Mouse (Mus musculus) frontal cortex, postnatal 14 days (tissue): ENCODE results near the gene Tdrd1.
A peak's percentile ranks its signal among the peaks of the same experiment; 100 is the strongest.

Experiments
- DNase-seq, 2 experiments: peaks; one replicate each; pipeline ENCODE4 v3.0.0; 2022; ENCODE audit warnings: low spot score in 2 of 2

The Tdrd1 gene

GRCm38 (mm10) chr19:56828305-56828704 lies 2.3 kb downstream of the Tdrd1 start:
- no peak for DNase-seq

DNA sequence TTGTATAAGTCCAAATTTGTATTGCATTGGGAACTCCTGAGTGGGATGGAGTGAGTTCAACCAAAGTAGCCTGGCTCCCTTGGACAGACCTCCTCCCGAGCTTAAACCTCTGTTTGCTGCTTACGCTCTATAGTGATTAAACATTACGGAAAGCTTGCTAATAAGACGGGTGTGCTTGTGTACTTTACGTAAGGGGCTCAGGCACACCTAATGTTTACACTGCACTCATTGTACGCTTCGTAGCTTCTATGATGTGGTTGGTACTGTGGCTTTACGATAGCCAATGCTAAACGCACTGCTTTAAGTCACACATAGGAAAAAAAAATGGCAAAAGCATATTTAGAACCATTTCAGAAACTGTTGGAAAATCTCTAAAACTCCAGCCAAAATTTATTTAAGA lies 3.3 kb downstream of the Tdrd1 start:
- no peak for DNase-seq

- DNase-seq, result no peak
Observed at GRCm38 (mm10) chr19:56830163-56830562, 4.2 kb downstream of the Tdrd1 start.

GRCm38 (mm10) chr19:56835340-56835739 lies 9.3 kb downstream of the Tdrd1 start:
- DNase-seq, result no peak

GRCm38 (mm10) chr19:56838942-56839706 lies 13.1 kb downstream of the Tdrd1 start:
- no peak for DNase-seq

DNA sequence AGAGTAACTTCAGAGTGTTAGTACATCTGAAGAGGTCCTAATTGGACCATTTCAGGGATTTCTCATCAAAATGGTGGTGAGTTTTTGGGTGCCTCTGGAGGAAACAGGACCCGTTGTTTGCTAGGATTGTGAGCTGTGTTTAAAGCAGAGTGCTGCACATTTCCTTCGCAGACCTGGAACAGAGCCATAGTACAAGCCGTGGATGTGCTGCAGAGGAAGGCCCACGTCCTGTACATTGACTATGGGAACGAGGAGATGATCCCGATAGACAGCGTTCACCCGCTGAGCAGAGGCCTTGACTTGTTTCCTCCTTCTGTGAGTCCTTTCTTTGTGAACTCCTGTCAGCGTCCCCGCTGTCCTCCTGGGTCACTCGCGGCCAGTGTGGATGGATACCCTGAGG lies 17.0 kb downstream of the Tdrd1 start:
- DNase-seq, result no peak

DNA sequence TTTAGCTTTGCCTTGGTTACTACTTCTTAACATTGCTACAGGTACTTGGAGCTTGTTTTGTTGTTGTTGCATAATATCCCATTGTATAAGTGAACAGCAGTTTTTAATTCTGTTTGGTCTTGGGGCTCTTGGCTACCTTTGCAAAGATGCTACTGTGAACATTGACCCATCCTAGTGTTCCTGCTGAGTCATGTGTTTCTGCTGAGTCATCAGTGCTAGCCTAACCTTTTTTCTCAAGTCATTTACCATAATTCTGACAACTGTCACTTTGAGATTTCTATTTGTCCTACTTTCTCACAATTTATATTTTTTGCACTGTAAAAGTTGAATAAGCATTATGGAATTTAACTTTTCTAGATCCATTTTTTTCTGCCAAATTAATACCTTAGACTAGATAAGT lies 26.6 kb downstream of the Tdrd1 start:
- no peak for DNase-seq

DNA sequence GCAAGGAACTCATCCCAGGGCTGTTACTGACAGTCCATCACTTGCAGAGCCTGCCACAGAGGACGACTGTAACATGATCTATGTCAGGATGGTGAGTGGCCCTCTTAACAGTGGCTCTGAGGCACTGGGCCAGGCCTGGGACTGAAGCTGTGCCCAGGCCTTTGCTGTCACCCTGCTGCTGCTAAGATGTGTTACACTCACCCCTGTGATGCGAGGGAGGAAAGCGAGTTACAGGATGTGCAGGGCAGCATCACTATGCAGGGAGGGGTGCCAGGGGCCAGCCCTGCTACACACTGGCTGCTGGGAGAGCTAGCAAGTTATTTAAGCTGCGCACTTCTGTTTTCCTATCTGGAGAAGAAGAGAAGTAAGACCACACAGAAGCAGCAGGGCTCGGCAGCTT lies 30.4 kb downstream of the Tdrd1 start:
- no peak for DNase-seq

DNA sequence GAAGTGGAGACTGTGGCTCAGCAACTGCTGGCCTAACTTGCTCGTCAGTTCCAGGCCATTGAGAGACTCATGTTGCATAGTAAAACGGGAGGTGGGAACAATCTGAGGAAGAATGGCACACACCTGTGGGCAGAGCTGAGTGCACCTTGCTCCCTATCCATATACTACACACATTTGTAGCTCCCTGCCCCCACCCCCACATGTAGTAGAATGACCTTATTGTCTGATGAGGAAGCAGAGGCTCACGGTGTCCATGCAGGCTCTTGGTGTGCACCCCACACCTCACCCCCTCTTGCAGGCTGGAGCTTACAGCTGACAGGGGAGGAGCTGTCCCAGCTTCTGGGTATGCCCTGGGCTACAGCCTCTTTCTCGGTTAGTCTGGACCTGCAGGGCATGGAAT lies 41.7 kb downstream of the Tdrd1 start:
- no peak for DNase-seq

GRCm38 (mm10) chr19:56873816-56874600 lies 48.0 kb downstream of the Tdrd1 start, which contains the start of gene Vwa2:
Gene Vwa2 (plus strand): TSS chr19:56874249.
- no peak for DNase-seq

- DNase-seq, result no peak
Observed at GRCm38 (mm10) chr19:56874601-56875315, 48.7 kb downstream of the Tdrd1 start.

GRCm38 (mm10) chr19:56877364-56877763 lies 51.4 kb downstream of the Tdrd1 start:
- DNase-seq, result no peak

- DNase-seq, result no peak
Observed at GRCm38 (mm10) chr19:56887879-56888278, 61.9 kb downstream of the Tdrd1 start.

DNA sequence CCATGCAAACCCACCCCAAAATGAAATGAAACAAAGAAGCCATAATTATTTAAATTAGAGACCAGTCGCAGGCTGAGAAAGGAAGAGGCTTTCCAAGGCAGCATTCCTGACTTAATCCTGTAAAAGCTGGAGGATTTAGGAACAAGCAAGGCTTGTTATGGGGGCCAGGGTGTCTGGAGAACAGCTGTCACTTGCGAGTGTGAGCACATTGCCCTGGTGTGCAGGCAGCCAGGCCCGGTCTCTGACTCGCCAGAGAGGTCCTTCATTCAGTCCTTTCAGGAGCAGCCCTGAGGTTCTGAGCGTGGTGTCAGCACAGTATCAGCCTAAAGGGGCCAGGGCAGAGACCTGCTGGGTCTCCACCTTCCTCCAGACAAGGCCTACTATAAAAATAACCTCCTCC lies 62.6 kb downstream of the Tdrd1 start:
- DNase-seq, result no peak

DNA sequence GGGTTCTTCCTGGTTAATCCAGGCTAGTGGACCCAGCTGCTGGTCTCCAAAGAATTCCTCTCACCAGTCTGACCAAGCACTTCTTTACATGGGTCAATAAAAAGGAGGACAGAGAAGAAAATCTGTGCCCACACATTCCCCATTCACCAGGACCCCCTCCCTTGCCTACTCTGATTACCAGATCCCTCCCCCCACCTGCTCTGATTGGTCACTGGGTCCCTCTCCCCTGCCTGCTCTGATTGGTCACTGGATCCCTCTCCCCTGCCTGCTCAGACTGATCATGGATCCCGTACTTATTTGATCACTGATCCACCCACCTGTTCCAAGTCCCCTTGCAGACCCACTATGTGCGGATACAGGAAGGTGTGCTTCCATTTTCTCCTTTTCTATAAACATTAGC lies 65.4 kb downstream of the Tdrd1 start:
- DNase-seq, result no peak

DNA sequence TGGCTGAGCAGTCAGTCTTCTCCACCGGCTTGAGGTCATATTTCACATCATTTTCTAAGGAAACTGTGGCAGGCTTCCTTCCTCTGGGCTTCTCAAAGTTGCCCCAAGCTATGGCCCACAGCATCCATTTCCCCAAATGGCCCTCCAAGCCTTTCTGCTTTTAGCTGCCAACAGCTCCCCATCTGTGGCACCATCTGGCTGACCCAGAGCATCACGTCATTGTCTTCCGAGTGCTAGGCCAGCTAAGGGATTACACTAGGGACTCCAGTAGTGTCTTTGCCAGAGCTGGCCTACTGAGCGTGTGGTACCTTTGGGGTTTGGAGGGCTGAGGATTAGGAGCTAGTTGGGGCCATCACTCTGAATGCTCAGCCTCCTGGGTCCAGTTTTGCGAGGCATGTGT lies 66.6 kb downstream of the Tdrd1 start:
- DNase-seq, result no peak

DNA sequence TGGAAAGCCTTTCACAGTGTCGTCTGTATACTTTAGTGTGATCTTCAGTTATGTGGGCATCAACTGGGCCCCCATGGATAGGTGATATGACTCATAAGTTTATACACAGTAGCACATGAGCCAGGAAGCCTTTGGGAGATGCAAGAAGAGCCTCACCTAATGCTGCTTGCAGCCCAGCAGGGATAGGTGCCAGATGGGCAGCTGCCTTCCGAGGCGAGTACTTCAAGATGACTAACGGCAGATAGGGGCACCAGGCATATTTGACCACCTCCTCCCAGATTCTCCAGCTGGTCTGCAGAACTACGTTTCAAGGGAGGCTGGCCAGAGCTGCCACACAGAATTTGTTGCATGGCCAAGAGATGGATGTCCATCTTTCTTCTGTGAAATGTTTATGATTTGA lies 67.3 kb downstream of the Tdrd1 start:
- DNase-seq, result no peak

DNA sequence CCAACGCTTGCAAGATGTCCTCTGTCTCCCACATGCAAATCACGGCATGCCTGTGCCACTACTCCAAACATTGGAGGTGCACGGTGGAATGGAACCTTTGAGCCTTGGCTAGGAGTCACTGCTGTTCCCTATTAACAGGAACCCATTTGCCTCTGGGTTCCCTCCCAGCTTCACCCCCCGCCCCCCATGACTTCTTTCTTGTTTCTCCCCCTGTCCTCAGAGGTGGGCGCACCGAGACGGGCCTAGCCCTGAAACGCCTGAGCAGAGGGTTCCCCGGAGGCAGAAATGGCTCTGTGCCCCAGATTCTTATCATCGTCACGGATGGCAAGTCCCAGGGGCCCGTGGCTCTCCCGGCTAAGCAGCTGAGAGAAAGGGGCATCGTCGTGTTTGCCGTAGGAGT lies 71.6 kb downstream of the Tdrd1 start:
- DNase-seq, result no peak

- DNase-seq, result no peak
Observed at GRCm38 (mm10) chr19:56904095-56904494, 78.1 kb downstream of the Tdrd1 start.

GRCm38 (mm10) chr19:56905395-56905794 lies 79.4 kb downstream of the Tdrd1 start:
- DNase-seq, result no peak

DNA sequence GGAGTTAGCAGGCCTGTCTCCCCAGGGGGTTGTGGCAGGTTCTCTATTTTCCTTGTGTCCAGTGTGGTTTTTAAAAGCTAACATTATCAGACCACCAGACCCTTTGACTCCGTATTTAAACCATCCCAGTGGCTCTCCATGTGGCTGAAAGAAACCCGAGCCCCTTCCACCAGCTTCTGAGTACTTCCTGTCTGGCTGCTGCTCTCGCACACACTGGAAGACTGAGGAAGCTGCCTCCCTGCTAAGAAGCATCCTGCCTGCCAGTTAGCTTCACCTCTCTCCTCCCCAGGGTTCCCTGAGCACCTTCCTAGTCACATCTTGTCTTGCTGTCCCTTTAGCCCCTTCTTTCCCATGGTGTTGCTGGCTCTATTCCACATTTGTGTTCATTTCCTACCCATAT lies 81.8 kb downstream of the Tdrd1 start:
- no peak for DNase-seq

- peak; percentile 29 to 38 for DNase-seq
Observed at GRCm38 (mm10) chr19:56908472-56909270, 82.7 kb downstream of the Tdrd1 start.
